In the genomic region with DNA sequence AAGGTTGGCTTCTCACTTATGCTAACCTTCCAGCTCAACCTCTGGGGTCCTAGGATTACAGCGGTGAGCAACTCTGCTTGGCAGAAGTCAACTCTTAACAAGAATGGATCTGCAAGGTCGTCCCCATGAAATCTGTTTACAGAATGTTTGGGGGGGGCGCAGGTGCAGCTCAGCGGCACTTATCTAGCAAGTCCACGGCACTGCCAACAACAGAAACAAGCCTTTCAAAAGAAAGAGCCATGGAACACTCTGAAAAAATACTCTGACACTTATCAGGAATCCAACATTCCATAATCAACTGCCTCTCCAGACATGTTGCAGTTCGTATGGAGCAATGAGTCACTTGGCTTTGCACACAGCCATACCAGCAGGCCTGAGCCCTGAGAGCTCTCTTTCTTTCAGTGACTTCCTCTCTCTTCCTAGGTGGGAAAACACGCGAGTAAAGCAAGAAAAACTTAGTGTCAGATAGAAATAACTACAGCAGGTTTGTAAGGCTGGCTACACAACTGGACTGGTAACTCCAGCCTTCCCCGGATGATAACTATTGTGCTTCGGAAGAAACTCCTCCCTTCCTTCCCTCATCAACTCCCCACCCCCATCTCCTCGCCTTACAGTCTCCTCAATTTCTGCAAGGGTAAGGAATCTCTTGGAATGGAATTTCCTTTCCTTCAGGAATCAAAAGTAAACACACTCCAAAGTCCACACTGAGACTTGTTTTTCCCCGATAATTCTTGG, we compare ENCODE assay signal across 8 mouse cellular contexts. TPM values are rescaled to one million over a fixed set of nuclear protein-coding genes. Genes with fewer than 3 reads are reported as not detected.
DNase-seq lines count a peak whose midpoint lies in the region; ATAC-seq and TF ChIP-seq lines count a peak whose summit lies in the region.

No protein-coding gene starts in this region.

- no peak for TF ChIP-seq CTCF in left cerebral cortex, adult 2 months (IDR thresholded peaks at IDR 0.05)
- no peak for TF ChIP-seq CTCF in small intestine, adult 2 months (IDR thresholded peaks at IDR 0.05; ENCODE audit: extremely low read depth, insufficient read length, insufficient replicate concordance, low read depth, low read length)

- no peak for TF ChIP-seq POLR2A in small intestine, adult 2 months (IDR thresholded peaks at IDR 0.05; ENCODE audit: low read depth, low read length)

- H3K36me3 ChIP-seq in heart, embryonic 13.5 days: no peaks in the 10 kb centered on the region
- H3K36me3 ChIP-seq in small intestine, adult 2 months (ENCODE audit: control insufficient read depth, insufficient read depth, low read length): no peaks in the 10 kb centered on the region

- ATAC-seq in heart, embryonic 13.5 days (ENCODE audit: extremely low read depth, insufficient number of reproducible peaks, low FRiP score, low TSS enrichment): peak; percentile 37; the same call in 1 of the 2 replicates
- ATAC-seq in inflammation-experienced regulatory T-cells, adult 6 months: no peak

- no peak for DNase-seq in left cerebral cortex, adult 2 months (ENCODE audit: extremely low spot score in 1 of 2, low spot score in 2 of 2)
- DNase-seq in left cerebral cortex, postnatal 10 days (ENCODE audit: extremely low spot score in 1 of 2, low spot score in 2 of 2): no peak
- peak; percentile 71 for DNase-seq in kidney, postnatal 14 days
- DNase-seq in gastrocnemius, postnatal 14 days: no peak
- no peak for DNase-seq in testis, postnatal 10 days (ENCODE audit: low spot score)

- WGBS in heart, embryonic 13.5 days: 42% methylated on average over 12 of the region's 12 CpGs
- 34% methylated on average over 12 of the region's 12 CpGs for WGBS in small intestine, adult 2 months

- intact Hi-C loops in left cerebral cortex, adult 2 months (cut with DNase I): no loop called here
- intact Hi-C loops in left cerebral cortex, postnatal 10 days (cut with DNase I): no loop called here
- intact Hi-C loops in gastrocnemius, postnatal 14 days (cut with DNase I; ENCODE audit: low total_unique reads): no loop called here

- H3K9me3 ChIP-seq in heart, embryonic 13.5 days: no peaks in the 10 kb centered on the region

- H3K4me1 ChIP-seq in heart, embryonic 13.5 days: peaks cover 31% of the 10 kb centered on the region
- peaks cover 14% of the 10 kb centered on the region; the same call in 1 of the 2 replicates for H3K4me1 ChIP-seq in small intestine, adult 2 months (ENCODE audit: control insufficient read depth, insufficient read depth, insufficient read length, low read length)

- no peaks in the 10 kb centered on the region for H3K27me3 ChIP-seq in heart, embryonic 13.5 days (replicated peaks)
- H3K27me3 ChIP-seq in small intestine, adult 2 months (ENCODE audit: control insufficient read depth, insufficient read depth, low read length): no peaks in the 10 kb centered on the region

- peak overlapping the region; percentile 48 for H3K4me2 ChIP-seq in heart, embryonic 13.5 days

- peak overlapping the region; percentile 58; the same call in 1 of the 2 replicates for H3K27ac ChIP-seq in left cerebral cortex, adult 2 months
- peak overlapping the region; percentile 96 for H3K27ac ChIP-seq in heart, embryonic 13.5 days (replicated peaks)
- peak overlapping the region; percentile 80 for H3K27ac ChIP-seq in small intestine, adult 2 months (ENCODE audit: insufficient read depth, low read depth, low read length)

- H3K4me3 ChIP-seq in left cerebral cortex, adult 2 months: no peak overlapping the region
- no peak overlapping the region for H3K4me3 ChIP-seq in heart, embryonic 13.5 days
- no peak overlapping the region for H3K4me3 ChIP-seq in small intestine, adult 2 months (ENCODE audit: low read depth, low read length)

- H3K9ac ChIP-seq in heart, embryonic 13.5 days: peak overlapping the region; percentile 5

RNA-seq across cellular contexts. Expression of a gene that starts 7.4 kb away (rescaled TPM):
- 100 to 1,000 TPM; 289 to 291 TPM for total RNA-seq in left cerebral cortex, adult 2 months (2021)
- 100 to 1,000 TPM; 236 to 246 TPM for total RNA-seq in left cerebral cortex, postnatal 10 days (2021)
- 29.7 and 31.4 TPM in 2 replicates for polyA plus RNA-seq in heart, embryonic 13.5 days (2015; fragmentation: Nextera tagmentation; extraction: Ambion mirVana)
- polyA plus RNA-seq in small intestine, adult 2 months (2012; rRNA removed): 20.5 and 32.4 TPM in 2 replicates
- 100 to 1,000 TPM; 120 to 123 TPM for total RNA-seq in gastrocnemius, postnatal 14 days (2021)
- polyA plus RNA-seq in inflammation-experienced regulatory T-cells, adult 6 months (2017; shearing (Covaris generic)): 10 to 100 TPM; 18.6 to 21.4 (median 18.7) TPM

RNA-seq across cellular contexts. Expression of a gene that starts 20.2 kb away (rescaled TPM):
- 100 to 1,000 TPM; 104 to 111 TPM for total RNA-seq in left cerebral cortex, adult 2 months (2021)
- total RNA-seq in left cerebral cortex, postnatal 10 days (2021): 100 to 1,000 TPM; 120 to 124 TPM
- 112 and 120 TPM in 2 replicates for polyA plus RNA-seq in heart, embryonic 13.5 days (2015; fragmentation: Nextera tagmentation; extraction: Ambion mirVana)
- 43.7 and 50.1 TPM in 2 replicates for polyA plus RNA-seq in small intestine, adult 2 months (2012; rRNA removed)
- total RNA-seq in gastrocnemius, postnatal 14 days (2021): 10 to 100 TPM; 18.2 to 20.6 TPM
- 100 to 1,000 TPM; 137 to 236 (median 173) TPM for polyA plus RNA-seq in inflammation-experienced regulatory T-cells, adult 6 months (2017; shearing (Covaris generic))

RNA-seq across cellular contexts. Expression of a gene that starts 20.4 kb away (rescaled TPM):
- total RNA-seq in left cerebral cortex, adult 2 months (2021): 10 to 100 TPM; 85.3 to 97.9 TPM
- 100 to 1,000 TPM; 147 to 154 TPM for total RNA-seq in left cerebral cortex, postnatal 10 days (2021)
- 303 and 315 TPM in 2 replicates for polyA plus RNA-seq in heart, embryonic 13.5 days (2015; fragmentation: Nextera tagmentation; extraction: Ambion mirVana)
- 6.9 and 8.5 TPM in 2 replicates for polyA plus RNA-seq in small intestine, adult 2 months (2012; rRNA removed)
- 10 to 100 TPM; 19.9 to 21.9 TPM for total RNA-seq in gastrocnemius, postnatal 14 days (2021)
- 100 to 1,000 TPM in 2 of 3 experiments, 10 to 100 TPM in 1; 13.2 to 293 (median 291) TPM for polyA plus RNA-seq in inflammation-experienced regulatory T-cells, adult 6 months (2017; shearing (Covaris generic))

RNA-seq across cellular contexts. Expression of a gene that starts 32.4 kb away (rescaled TPM):
- 10 to 100 TPM; 72.6 to 83.4 TPM for total RNA-seq in left cerebral cortex, adult 2 months (2021)
- total RNA-seq in left cerebral cortex, postnatal 10 days (2021): 100 to 1,000 TPM; 200 to 228 TPM
- polyA plus RNA-seq in heart, embryonic 13.5 days (2015; fragmentation: Nextera tagmentation; extraction: Ambion mirVana): 325 and 357 TPM in 2 replicates
- polyA plus RNA-seq in small intestine, adult 2 months (2012; rRNA removed): 104 and 114 TPM in 2 replicates
- total RNA-seq in gastrocnemius, postnatal 14 days (2021): 100 to 1,000 TPM; 541 to 581 TPM
- polyA plus RNA-seq in inflammation-experienced regulatory T-cells, adult 6 months (2017; shearing (Covaris generic)): 100 to 1,000 TPM; 104 to 381 (median 133) TPM

Comparison
In these comparisons a context has a peak if more than half of its experiments do, and no peak if none do; other contexts are left out.
1. RNA of a gene that starts 20.2 kb away (total RNA-seq): 120 to 124 TPM in left cerebral cortex, postnatal 10 days and 104 to 111 TPM in left cerebral cortex, adult 2 months; 18.2 to 20.6 TPM in gastrocnemius, postnatal 14 days; every median in the first group is over 4 times any median in the second.
2. Peak in every context shown above with its lines, with median percentiles within 50 percentile points of each other: H3K27ac ChIP-seq.